Comparison of ENCODE assay signal across 21 mouse cellular contexts in genomic region chr3:97241826-97242225, GRCm38 (mm10). TPM values are rescaled to one million over a fixed set of nuclear protein-coding genes. Genes with fewer than 3 reads are reported as not detected.
DNase-seq lines count a peak whose midpoint lies in the region; ATAC-seq and TF ChIP-seq lines count a peak whose summit lies in the region.
"Had no signal": no experiment of that assay in that cellular context is flagged by ENCODE, and none has a peak within 500 bp of the region (broad histone marks: within the 10 kb centered on the region; RNA-seq: fewer than 3 reads in every experiment).

No protein-coding gene starts in this region.

- no peak overlapping the region for H3K9ac ChIP-seq in hindbrain, embryonic 12.5 days
- no peak overlapping the region for H3K9ac ChIP-seq in liver, postnatal 0 days (replicated peaks)
- H3K9ac ChIP-seq: forebrain, postnatal 0 days; hindbrain, embryonic 15.5 days had no signal

- peaks cover 18% of the 10 kb centered on the region for H3K4me1 ChIP-seq in hindbrain, embryonic 10.5 days (replicated peaks)
- H3K4me1 ChIP-seq in hindbrain, embryonic 12.5 days, result peaks cover 14% of the 10 kb centered on the region
- no peaks in the 10 kb centered on the region for H3K4me1 ChIP-seq in liver, postnatal 0 days (ENCODE audit: insufficient read depth)

- peaks cover 3% of the 10 kb centered on the region; the same call in 1 of the 2 replicates for H3K36me3 ChIP-seq in hindbrain, embryonic 10.5 days
- no peaks in the 10 kb centered on the region for H3K36me3 ChIP-seq in hindbrain, embryonic 12.5 days
- H3K36me3 ChIP-seq in liver, postnatal 0 days (replicated peaks; ENCODE audit: insufficient read depth, low read length), result no peaks in the 10 kb centered on the region
- H3K36me3 ChIP-seq: G1E; hindbrain, embryonic 15.5 days had no signal

- DNase-seq in adrenal gland, postnatal 14 days, result peak; percentile 9
- DNase-seq in adrenal gland, adult 18-20 months (ENCODE audit: low spot score in 2 of 2), result no peak
- no peak for DNase-seq in hindbrain, embryonic 10.5 days (ENCODE audit: low spot score)
- no peak for DNase-seq in liver, postnatal 0 days
- no peak for DNase-seq in liver
- peak; percentile 19 for DNase-seq in testis, postnatal 10 days (ENCODE audit: low spot score)
- no peak for DNase-seq in testis, postnatal 14 days (ENCODE audit: low spot score)
- DNase-seq: adrenal gland, postnatal 25 days; B cell, adult 2 months; cerebellum, adult 18-20 months; cerebellum, adult 9-11 months; forebrain, postnatal 0 days; gastrocnemius, postnatal 14 days; heart, postnatal 10 days; heart, postnatal 4 days had no signal

- WGBS in hindbrain, embryonic 10.5 days, result 60% methylated on average over 6 of the region's 6 CpGs
- WGBS in hindbrain, embryonic 12.5 days, result 57% methylated on average over 6 of the region's 6 CpGs
- WGBS in liver, postnatal 0 days (ENCODE audit: insufficient replicate concordance), result 57% methylated on average over 6 of the region's 6 CpGs

- no peak for ATAC-seq in hindbrain, embryonic 12.5 days (ENCODE audit: low FRiP score)
- no peak for ATAC-seq in liver, postnatal 0 days
- ATAC-seq: CD4-positive, CD25-positive, alpha-beta regulatory T cell, adult 4 months; forebrain, postnatal 0 days; inflammation-experienced regulatory T-cells, adult 6 months had no signal

- TF ChIP-seq CTCF in liver, postnatal 0 days (IDR thresholded peaks at IDR 0.05; ENCODE audit: low read depth), result no peak

- H3K9me3 ChIP-seq in hindbrain, embryonic 10.5 days, result no peaks in the 10 kb centered on the region
- no peaks in the 10 kb centered on the region for H3K9me3 ChIP-seq in hindbrain, embryonic 12.5 days (replicated peaks)
- no peaks in the 10 kb centered on the region for H3K9me3 ChIP-seq in liver, postnatal 0 days (ENCODE audit: low read length)
- H3K9me3 ChIP-seq: embryonic facial prominence, embryonic 10.5 days; G1E; hindbrain, embryonic 15.5 days had no signal

- H3K4me3 ChIP-seq in hindbrain, embryonic 10.5 days, result no peak overlapping the region
- no peak overlapping the region for H3K4me3 ChIP-seq in hindbrain, embryonic 12.5 days
- H3K4me3 ChIP-seq in liver, postnatal 0 days (ENCODE audit: low read depth, low read length), result no peak overlapping the region
- H3K4me3 ChIP-seq: embryonic facial prominence, embryonic 10.5 days; hindbrain, embryonic 15.5 days had no signal

- no peak for TF ChIP-seq EP300 in liver, postnatal 0 days (IDR thresholded peaks at IDR 0.05; ENCODE audit: low read depth)

- peak overlapping the region; percentile 57; the same call in 1 of the 2 replicates for H3K27ac ChIP-seq in hindbrain, embryonic 10.5 days
- no peak overlapping the region for H3K27ac ChIP-seq in hindbrain, embryonic 12.5 days
- peak overlapping the region; percentile 7; the same call in 1 of the 2 replicates for H3K27ac ChIP-seq in liver, postnatal 0 days (ENCODE audit: low read depth)
- H3K27ac ChIP-seq: embryonic facial prominence, embryonic 10.5 days; hindbrain, embryonic 15.5 days had no signal

- no peaks in the 10 kb centered on the region for H3K27me3 ChIP-seq in hindbrain, embryonic 10.5 days (ENCODE audit: insufficient read depth, poor library complexity, severe bottlenecking)
- no peaks in the 10 kb centered on the region for H3K27me3 ChIP-seq in hindbrain, embryonic 12.5 days
- H3K27me3 ChIP-seq in liver, postnatal 0 days (ENCODE audit: insufficient read depth, low read length), result no peaks in the 10 kb centered on the region
- H3K27me3 ChIP-seq: hindbrain, embryonic 15.5 days had no signal

- no peak overlapping the region for H3K4me2 ChIP-seq in hindbrain, embryonic 12.5 days (replicated peaks)
- H3K4me2 ChIP-seq in liver, postnatal 0 days (ENCODE audit: low read depth, low read length), result no peak overlapping the region
- H3K4me2 ChIP-seq: hindbrain, embryonic 15.5 days had no signal

RNA-seq across cellular contexts. Expression of gene Bcl9, which starts 55.9 kb away (rescaled TPM):
- 14.7 and 19.2 TPM in 2 replicates for total RNA-seq in adrenal gland, postnatal 14 days (2021)
- total RNA-seq in adrenal gland, adult 18-20 months (2021), result 10 to 100 TPM; 10.7 to 12.8 TPM
- polyA plus RNA-seq in hindbrain, embryonic 10.5 days (2016; fragmentation: Nextera tagmentation; extraction: Ambion mirVana), result 52.3 and 71.6 TPM in 2 replicates
- polyA plus RNA-seq in hindbrain, embryonic 12.5 days (2016; fragmentation: Nextera tagmentation; extraction: Ambion mirVana), result 72.8 and 82.3 TPM in 2 replicates
- 3.7 and 4.5 TPM in 2 replicates for polyA plus RNA-seq in liver, postnatal 0 days (2015; fragmentation: Nextera tagmentation; extraction: Ambion mirVana)

Comparison
In these comparisons a context has a peak if more than half of its experiments do, and no peak if none do; other contexts are left out.
1. DNase-seq: peak in adrenal gland, postnatal 14 days (single experiment) and testis, postnatal 10 days (single experiment); none in adrenal gland, adult 18-20 months (0 of 2), hindbrain, embryonic 10.5 days (single experiment), liver, postnatal 0 days (single experiment), liver (single experiment) and testis, postnatal 14 days (single experiment).